Comparison of ENCODE assay signal across 10 mouse cellular contexts in the genomic region with DNA sequence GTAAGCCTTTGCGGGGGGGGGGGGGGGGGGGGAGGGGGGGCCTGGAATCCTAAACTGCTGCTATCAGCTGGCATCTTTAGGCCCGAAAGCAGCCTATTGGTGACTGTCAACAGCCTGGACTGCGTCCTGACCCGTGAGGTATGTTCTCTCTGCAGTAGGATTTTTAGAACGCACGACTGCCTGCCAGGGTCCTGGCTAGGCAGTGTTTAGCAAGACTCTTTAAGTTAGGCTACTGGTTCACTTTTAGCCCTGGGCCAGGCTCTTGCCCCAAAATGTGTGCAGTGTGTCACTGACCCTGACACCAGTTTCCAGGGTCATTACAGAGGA. TPM values are rescaled to one million over a fixed set of nuclear protein-coding genes. Genes with fewer than 3 reads are reported as not detected.
DNase-seq lines count a peak whose midpoint lies in the region; ATAC-seq and TF ChIP-seq lines count a peak whose summit lies in the region.
"Had no signal": no experiment of that assay in that cellular context is flagged by ENCODE, and none has a peak within 500 bp of the region (broad histone marks: within the 10 kb centered on the region; RNA-seq: fewer than 3 reads in every experiment).

No protein-coding gene starts in this region.

- peak; percentile 7; the same call in 1 of the 2 replicates for ATAC-seq in embryonic facial prominence, embryonic 14.5 days (ENCODE audit: low read depth)
- no peak for ATAC-seq in intestine, postnatal 0 days
- peak; percentile 9; the same call in 1 of the 2 replicates for ATAC-seq in neural tube, embryonic 14.5 days (ENCODE audit: low read depth)

- H3K4me3 ChIP-seq in layer of hippocampus, adult 2 months: peak overlapping the region; percentile 53
- peak overlapping the region; percentile 64 for H3K4me3 ChIP-seq in embryonic facial prominence, embryonic 14.5 days (ENCODE audit: low read depth, low read length)
- H3K4me3 ChIP-seq in intestine, postnatal 0 days (ENCODE audit: low read depth, low read length): peak overlapping the region; percentile 49
- peak overlapping the region; percentile 49; the same call in 1 of the 2 replicates for H3K4me3 ChIP-seq in neural tube, embryonic 14.5 days (ENCODE audit: low read depth, low read length)
- no peak overlapping the region for H3K4me3 ChIP-seq in thymus, adult 2 months (ENCODE audit: control insufficient read depth, insufficient read depth, low read length)

- H3K9ac ChIP-seq in embryonic facial prominence, embryonic 14.5 days (ENCODE audit: low read depth, low read length): peak overlapping the region; percentile 85
- peak overlapping the region; percentile 63; the same call in 1 of the 2 replicates for H3K9ac ChIP-seq in intestine, postnatal 0 days (ENCODE audit: low read depth, low read length)
- peak overlapping the region; percentile 62; the same call in 1 of the 2 replicates for H3K9ac ChIP-seq in neural tube, embryonic 14.5 days (replicated peaks; ENCODE audit: low read depth, low read length)

- peaks cover 14% of the 10 kb centered on the region for H3K4me1 ChIP-seq in embryonic facial prominence, embryonic 14.5 days (ENCODE audit: control insufficient read depth, insufficient read depth, low read length)
- H3K4me1 ChIP-seq in intestine, postnatal 0 days (replicated peaks; ENCODE audit: control insufficient read depth, insufficient read depth, low read length): peaks cover 8% of the 10 kb centered on the region; the same call in 1 of the 2 replicates
- peaks cover 12% of the 10 kb centered on the region; the same call in 1 of the 2 replicates for H3K4me1 ChIP-seq in neural tube, embryonic 14.5 days (ENCODE audit: control insufficient read depth, insufficient read depth, low read length)
- H3K4me1 ChIP-seq in thymus, adult 2 months (replicated peaks; ENCODE audit: control insufficient read depth, insufficient read depth, low read length): no peaks in the 10 kb centered on the region

- WGBS in embryonic facial prominence, embryonic 14.5 days: 21% methylated on average over 6 of the region's 6 CpGs
- 39% methylated on average over 5 of the region's 6 CpGs for WGBS in intestine, postnatal 0 days
- 42% methylated on average over 5 of the region's 6 CpGs for WGBS in neural tube, embryonic 14.5 days
- WGBS in thymus, adult 2 months: 92% methylated on average over 6 of the region's 6 CpGs

- DNase-seq in layer of hippocampus, adult 2 months (ENCODE audit: low spot score in 2 of 2): no peak
- DNase-seq in layer of hippocampus, postnatal 36 days: no peak
- no peak for DNase-seq in embryonic facial prominence, embryonic 14.5 days (ENCODE audit: low spot score)
- no peak for DNase-seq in thymus, adult 2 months
- DNase-seq in right cerebral cortex, postnatal 4 days: no peak
- no peak for DNase-seq in adrenal gland, postnatal 10 days

- peak overlapping the region; percentile 86 for H3K4me2 ChIP-seq in embryonic facial prominence, embryonic 14.5 days (ENCODE audit: low read depth, low read length)
- peak overlapping the region; percentile 90 for H3K4me2 ChIP-seq in intestine, postnatal 0 days (replicated peaks; ENCODE audit: low read depth)
- peak overlapping the region; percentile 91 for H3K4me2 ChIP-seq in neural tube, embryonic 14.5 days (ENCODE audit: low read depth, low read length)

- peak overlapping the region; percentile 79 for H3K27ac ChIP-seq in layer of hippocampus, adult 2 months
- peak overlapping the region; percentile 88 for H3K27ac ChIP-seq in embryonic facial prominence, embryonic 14.5 days (replicated peaks; ENCODE audit: low read depth, low read length)
- H3K27ac ChIP-seq in intestine, postnatal 0 days (ENCODE audit: low read depth, low read length): peak overlapping the region; percentile 86
- no peak overlapping the region for H3K27ac ChIP-seq in neural tube, embryonic 14.5 days (ENCODE audit: low read depth, low read length)
- no peak overlapping the region for H3K27ac ChIP-seq in thymus, adult 2 months (ENCODE audit: control insufficient read depth, insufficient read depth, low read length)
- H3K27ac ChIP-seq: macrophage had no signal

- peaks cover 15% of the 10 kb centered on the region for H3K36me3 ChIP-seq in embryonic facial prominence, embryonic 14.5 days (ENCODE audit: control insufficient read depth, insufficient read depth, low read length)
- peaks cover 15% of the 10 kb centered on the region for H3K36me3 ChIP-seq in intestine, postnatal 0 days (ENCODE audit: control insufficient read depth, insufficient read depth)
- H3K36me3 ChIP-seq in neural tube, embryonic 14.5 days (ENCODE audit: control insufficient read depth, insufficient read depth, low read length): no peaks in the 10 kb centered on the region
- H3K36me3 ChIP-seq in thymus, adult 2 months (ENCODE audit: control insufficient read depth, insufficient read depth, low read length): no peaks in the 10 kb centered on the region

- H3K27me3 ChIP-seq in embryonic facial prominence, embryonic 14.5 days (replicated peaks; ENCODE audit: control insufficient read depth, insufficient read depth, low read length): no peaks in the 10 kb centered on the region
- H3K27me3 ChIP-seq in intestine, postnatal 0 days (replicated peaks; ENCODE audit: control insufficient read depth, insufficient read depth, low read length): no peaks in the 10 kb centered on the region
- no peaks in the 10 kb centered on the region for H3K27me3 ChIP-seq in neural tube, embryonic 14.5 days (ENCODE audit: control insufficient read depth, insufficient read depth, low read length)
- H3K27me3 ChIP-seq in thymus, adult 2 months (ENCODE audit: control insufficient read depth, insufficient read depth, low read length): no peaks in the 10 kb centered on the region; the same call in 1 of the 2 replicates

- TF ChIP-seq POLR2A in thymus, adult 2 months (IDR thresholded peaks at IDR 0.05; ENCODE audit: control insufficient read depth, extremely low read depth, insufficient read depth, low read length, poor library complexity): no peak

- no peak for TF ChIP-seq CTCF in layer of hippocampus, adult 2 months (conservative IDR thresholded peaks at IDR 0.05)
- no peak for TF ChIP-seq CTCF in intestine, postnatal 0 days (IDR thresholded peaks at IDR 0.05; ENCODE audit: low read depth)
- TF ChIP-seq CTCF in thymus, adult 2 months (IDR thresholded peaks at IDR 0.05; ENCODE audit: borderline replicate concordance, control insufficient read depth, extremely low read depth, insufficient read depth, low read length, poor library complexity): no peak

- H3K9me3 ChIP-seq in embryonic facial prominence, embryonic 14.5 days (ENCODE audit: control insufficient read depth, low read length): no peaks in the 10 kb centered on the region
- H3K9me3 ChIP-seq in intestine, postnatal 0 days (ENCODE audit: control insufficient read depth): no peaks in the 10 kb centered on the region
- no peaks in the 10 kb centered on the region for H3K9me3 ChIP-seq in neural tube, embryonic 14.5 days (ENCODE audit: control insufficient read depth, low read length)

RNA-seq across cellular contexts. Expression of gene Tmem98, which starts 0.3 kb away (rescaled TPM):
- 1 to 10 TPM; 6.0 to 9.0 TPM for total RNA-seq in layer of hippocampus, adult 2 months (2021)
- total RNA-seq in layer of hippocampus, postnatal 36 days (2021): 1 to 10 TPM; 7.3 to 8.0 TPM
- 60.4 and 61.3 TPM in 2 replicates for polyA plus RNA-seq in embryonic facial prominence, embryonic 14.5 days (2014; fragmentation: Nextera tagmentation; extraction: Ambion mirVana)
- 148 and 156 TPM in 2 replicates for polyA plus RNA-seq in intestine, postnatal 0 days (2015; fragmentation: Nextera tagmentation; extraction: Ambion mirVana)
- 12.1 and 17.5 TPM in 2 replicates for polyA plus RNA-seq in neural tube, embryonic 14.5 days (2014; fragmentation: Nextera tagmentation; extraction: Ambion mirVana)
- polyA plus RNA-seq in thymus, adult 2 months (2012; rRNA removed): 8.0 and 10.9 TPM in 2 replicates
- total RNA-seq in adrenal gland, postnatal 10 days (2021): 10 to 100 TPM; 30.4 to 30.8 TPM
- polyA plus RNA-seq: macrophage had no signal

RNA-seq across cellular contexts. Expression of gene Myo1d, which starts 29.8 kb away (rescaled TPM):
- 1 to 10 TPM; 6.2 to 8.0 TPM for total RNA-seq in layer of hippocampus, adult 2 months (2021)
- total RNA-seq in layer of hippocampus, postnatal 36 days (2021): 1 to 10 TPM; 7.0 to 7.8 TPM
- 9.9 and 10.7 TPM in 2 replicates for polyA plus RNA-seq in embryonic facial prominence, embryonic 14.5 days (2014; fragmentation: Nextera tagmentation; extraction: Ambion mirVana)
- polyA plus RNA-seq in intestine, postnatal 0 days (2015; fragmentation: Nextera tagmentation; extraction: Ambion mirVana): 57.2 and 64.1 TPM in 2 replicates
- polyA plus RNA-seq in neural tube, embryonic 14.5 days (2014; fragmentation: Nextera tagmentation; extraction: Ambion mirVana): 2.4 and 2.9 TPM in 2 replicates
- 4.6 and 5.9 TPM in 2 replicates for polyA plus RNA-seq in thymus, adult 2 months (2012; rRNA removed)
- total RNA-seq in adrenal gland, postnatal 10 days (2021): 10 to 100 TPM; 28.2 to 30.7 TPM

RNA-seq across cellular contexts. Expression of gene Spaca3, which starts 48.5 kb away (rescaled TPM):
- not detected for total RNA-seq in layer of hippocampus, adult 2 months (2021)
- total RNA-seq in layer of hippocampus, postnatal 36 days (2021): not detected
- polyA plus RNA-seq in embryonic facial prominence, embryonic 14.5 days (2014; fragmentation: Nextera tagmentation; extraction: Ambion mirVana): not detected in 2 replicates
- polyA plus RNA-seq in intestine, postnatal 0 days (2015; fragmentation: Nextera tagmentation; extraction: Ambion mirVana): not detected in 2 replicates
- not detected in 2 replicates for polyA plus RNA-seq in neural tube, embryonic 14.5 days (2014; fragmentation: Nextera tagmentation; extraction: Ambion mirVana)
- polyA plus RNA-seq in thymus, adult 2 months (2012; rRNA removed): 0.26 and 0.28 TPM in 2 replicates
- total RNA-seq in adrenal gland, postnatal 10 days (2021): not detected
- total RNA-seq: common myeloid progenitor, adult 5-6 weeks had no signal
- polyA plus RNA-seq: macrophage had no signal

Comparison
In these comparisons a context has a peak if more than half of its experiments do, and no peak if none do; other contexts are left out.
1. H3K27ac ChIP-seq: peak in layer of hippocampus, adult 2 months (single experiment), embryonic facial prominence, embryonic 14.5 days (single experiment) and intestine, postnatal 0 days (single experiment); none in neural tube, embryonic 14.5 days (single experiment) and thymus, adult 2 months (single experiment).
2. Peak in every context shown above with its lines, with median percentiles within 50 percentile points of each other: H3K4me2 ChIP-seq and H3K9ac ChIP-seq.